ENCODE assay signal across 10 mouse cellular contexts in the genomic region with DNA sequence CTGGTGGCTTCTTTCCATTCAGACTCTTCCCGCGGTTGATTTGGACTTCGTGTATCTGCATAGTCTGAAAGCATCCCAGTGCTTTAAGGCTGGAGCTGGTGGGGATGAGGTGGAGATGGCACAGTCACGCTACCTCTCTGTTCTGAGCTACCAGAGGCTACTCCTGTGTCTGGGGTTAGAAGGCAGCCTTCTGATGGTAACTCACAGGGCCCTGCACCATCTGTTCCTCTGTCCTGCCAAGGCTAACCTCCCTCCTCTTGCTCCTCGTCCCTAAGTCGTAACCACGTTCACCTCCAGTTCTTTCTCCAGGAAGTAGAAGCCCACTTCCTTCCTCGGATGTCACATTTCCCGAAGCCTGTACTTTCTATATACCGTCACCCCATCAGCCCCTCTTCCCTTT.
DNase-seq lines count a peak whose midpoint lies in the region.
"Had no signal": no experiment of that assay in that cellular context is flagged by ENCODE, and none has a peak within 500 bp of the region (broad histone marks: within the 10 kb centered on the region; RNA-seq: fewer than 3 reads in every experiment).

No protein-coding gene starts in this region.

- DNase-seq in cerebellum, adult 18-20 months = peak; percentile 22 to 44
- no peak for DNase-seq in cerebellum, adult 9-10 months
- peak; percentile 25 for DNase-seq in thymus, postnatal 14 days
- no peak for DNase-seq in thymus, postnatal 36 days
- peak; percentile 23 to 27 for DNase-seq in cerebellum, postnatal 36 days
- DNase-seq in right cerebral cortex, postnatal 14 days = no peak
- DNase-seq: adrenal gland, adult 2 months; adrenal gland, postnatal 25 days; heart, postnatal 36 days; kidney, adult 2 months had no signal

Comparison
In these comparisons a context has a peak if more than half of its experiments do, and no peak if none do; other contexts are left out.
1. DNase-seq: peak in cerebellum, adult 18-20 months (2 of 2), thymus, postnatal 14 days (single experiment) and cerebellum, postnatal 36 days (2 of 2); none in cerebellum, adult 9-10 months (single experiment), thymus, postnatal 36 days (0 of 2) and right cerebral cortex, postnatal 14 days (single experiment).